Mouse (Mus musculus): ENCODE data around the gene Abhd2. TPM values are rescaled to one million over a fixed set of nuclear protein-coding genes. Genes with fewer than 3 reads are reported as not detected.

The Abhd2 gene
- polyA plus RNA-seq (2014; fragmentation: Nextera tagmentation; extraction: Ambion mirVana) = 21.5 TPM in 2 replicates

GRCm38 (mm10) chr7:79272789-79273718 is at the start of gene Abhd2:
Gene Abhd2, plus strand, starts transcription at chr7:79273199.
- Histone ChIP-seq H3K9me3 (ENCODE audit: low read depth, low read length) (no peaks in the 10 kb centered on the region), H3K27me3 (ENCODE audit: insufficient read depth, low read length) (no peaks in the 10 kb centered on the region), H3K9ac (peak within 1 kb of the TSS; percentile 81), H3K27ac (ENCODE audit: low read depth) (peak within 1 kb of the TSS; percentile 72), H3K4me3 (ENCODE audit: low read depth, low read length) (peak within 1 kb of the TSS; percentile 85), H3K36me3 (ENCODE audit: insufficient read depth) (no peaks in the 10 kb centered on the region), H3K4me2 (peak within 1 kb of the TSS; percentile 81), H3K4me1 (ENCODE audit: insufficient read depth) (peaks cover 25% of the 10 kb centered on the region; the same call in 1 of the 2 replicates)
- under 1% methylated on average over 54 of the region's 54 CpGs for WGBS
- DNase-seq (peak; percentile 100), ATAC-seq (ENCODE audit: insufficient read depth) (peak; percentile 100)
- TF ChIP-seq CTCF (IDR thresholded peaks at IDR 0.05; ENCODE audit: low read depth) = no peak

GRCm38 (mm10) chr7:79225477-79225876 is 47.5 kb upstream of the Abhd2 start:
- Histone ChIP-seq H3K9me3 (ENCODE audit: low read depth, low read length) (no peaks in the 10 kb centered on the region), H3K4me3 (ENCODE audit: low read depth, low read length) (no peak overlapping the region), H3K4me2 (no peak overlapping the region), H3K9ac (no peak overlapping the region), H3K27ac (ENCODE audit: low read depth) (no peak overlapping the region), H3K36me3 (ENCODE audit: insufficient read depth) (no peaks in the 10 kb centered on the region), H3K27me3 (ENCODE audit: insufficient read depth, low read length) (no peaks in the 10 kb centered on the region), H3K4me1 (ENCODE audit: insufficient read depth) (no peaks in the 10 kb centered on the region)
- no peak for TF ChIP-seq CTCF (IDR thresholded peaks at IDR 0.05; ENCODE audit: low read depth)
- ATAC-seq (ENCODE audit: insufficient read depth) = no peak
- 77% methylated on average over 8 of the region's 8 CpGs for WGBS
- DNase-seq = no peak

- no peak overlapping the region for H3K4me2 ChIP-seq
- no peaks in the 10 kb centered on the region for H3K9me3 ChIP-seq (ENCODE audit: low read depth, low read length)
- no peak overlapping the region for H3K27ac ChIP-seq (ENCODE audit: low read depth)
- H3K4me3 ChIP-seq (ENCODE audit: low read depth, low read length) = no peak overlapping the region
- no peaks in the 10 kb centered on the region for H3K36me3 ChIP-seq (ENCODE audit: insufficient read depth)
- no peaks in the 10 kb centered on the region for H3K27me3 ChIP-seq (ENCODE audit: insufficient read depth, low read length)
- no peak for TF ChIP-seq CTCF (IDR thresholded peaks at IDR 0.05; ENCODE audit: low read depth)
- DNase-seq (peak; percentile 57), ATAC-seq (ENCODE audit: insufficient read depth) (no peak)
- H3K9ac ChIP-seq = no peak overlapping the region
- 60% methylated on average over 5 of the region's 5 CpGs for WGBS
- no peaks in the 10 kb centered on the region for H3K4me1 ChIP-seq (ENCODE audit: insufficient read depth)
Observed at GRCm38 (mm10) chr7:79226172-79226571, 46.8 kb upstream of the Abhd2 start.

GRCm38 (mm10) chr7:79226834-79227486 is 46.0 kb upstream of the Abhd2 start:
- DNase-seq (no peak), ATAC-seq (ENCODE audit: insufficient read depth) (no peak)
- Histone ChIP-seq H3K4me3 (ENCODE audit: low read depth, low read length) (no peak overlapping the region), H3K4me2 (no peak overlapping the region), H3K27ac (ENCODE audit: low read depth) (no peak overlapping the region), H3K9me3 (ENCODE audit: low read depth, low read length) (no peaks in the 10 kb centered on the region), H3K27me3 (ENCODE audit: insufficient read depth, low read length) (no peaks in the 10 kb centered on the region), H3K9ac (no peak overlapping the region), H3K4me1 (ENCODE audit: insufficient read depth) (no peaks in the 10 kb centered on the region), H3K36me3 (ENCODE audit: insufficient read depth) (no peaks in the 10 kb centered on the region)
- WGBS = 81% methylated on average over 9 of the region's 10 CpGs
- TF ChIP-seq CTCF (IDR thresholded peaks at IDR 0.05; ENCODE audit: low read depth) = no peak

- Histone ChIP-seq H3K9me3 (ENCODE audit: low read depth, low read length) (no peaks in the 10 kb centered on the region), H3K36me3 (ENCODE audit: insufficient read depth) (no peaks in the 10 kb centered on the region), H3K4me3 (ENCODE audit: low read depth, low read length) (no peak overlapping the region), H3K27me3 (ENCODE audit: insufficient read depth, low read length) (no peaks in the 10 kb centered on the region), H3K4me2 (no peak overlapping the region), H3K4me1 (ENCODE audit: insufficient read depth) (no peaks in the 10 kb centered on the region), H3K27ac (ENCODE audit: low read depth) (no peak overlapping the region), H3K9ac (no peak overlapping the region)
- peak; percentile 57; the same call in 1 of the 2 replicates for ATAC-seq (ENCODE audit: insufficient read depth)
- peak; percentile 91 for TF ChIP-seq CTCF (IDR thresholded peaks at IDR 0.05; ENCODE audit: low read depth)
- 25% methylated on average over 9 of the region's 9 CpGs for WGBS
- peak; percentile 88 for DNase-seq
Observed at GRCm38 (mm10) chr7:79228471-79228870, 44.5 kb upstream of the Abhd2 start.

GRCm38 (mm10) chr7:79231577-79231976 is 41.4 kb upstream of the Abhd2 start:
- WGBS = 67% methylated on average over 2 of the region's 2 CpGs

GRCm38 (mm10) chr7:79232048-79232447 is 41.0 kb upstream of the Abhd2 start:
- TF ChIP-seq CTCF (IDR thresholded peaks at IDR 0.05; ENCODE audit: low read depth) = no peak
- no peaks in the 10 kb centered on the region for H3K9me3 ChIP-seq (ENCODE audit: low read depth, low read length)
- ATAC-seq (ENCODE audit: insufficient read depth) (no peak), DNase-seq (no peak)
- H3K27me3 ChIP-seq (ENCODE audit: insufficient read depth, low read length) = no peaks in the 10 kb centered on the region
- 75% methylated on average over 10 of the region's 10 CpGs for WGBS
- no peaks in the 10 kb centered on the region for H3K36me3 ChIP-seq (ENCODE audit: insufficient read depth)
- H3K4me1 ChIP-seq (ENCODE audit: insufficient read depth) = no peaks in the 10 kb centered on the region
- H3K27ac ChIP-seq (ENCODE audit: low read depth) = no peak overlapping the region
- H3K9ac ChIP-seq = no peak overlapping the region
- no peak overlapping the region for H3K4me2 ChIP-seq
- H3K4me3 ChIP-seq (ENCODE audit: low read depth, low read length) = no peak overlapping the region

More at GRCm38 (mm10) chr7:79231577-79231976, 41.4 kb upstream of the Abhd2 start:
- H3K27ac ChIP-seq (ENCODE audit: low read depth) = no peak overlapping the region
- no peak overlapping the region for H3K4me2 ChIP-seq
- ATAC-seq (ENCODE audit: insufficient read depth) (no peak), DNase-seq (no peak)
- H3K4me3 ChIP-seq (ENCODE audit: low read depth, low read length) = no peak overlapping the region
- no peak overlapping the region for H3K9ac ChIP-seq
- H3K27me3 ChIP-seq (ENCODE audit: insufficient read depth, low read length) = no peaks in the 10 kb centered on the region
- no peaks in the 10 kb centered on the region for H3K36me3 ChIP-seq (ENCODE audit: insufficient read depth)
- no peaks in the 10 kb centered on the region for H3K4me1 ChIP-seq (ENCODE audit: insufficient read depth)
- no peaks in the 10 kb centered on the region for H3K9me3 ChIP-seq (ENCODE audit: low read depth, low read length)
- no peak for TF ChIP-seq CTCF (IDR thresholded peaks at IDR 0.05; ENCODE audit: low read depth)
